Mouse (Mus musculus): ENCODE measurements around the gene Ptgir.

DNA sequence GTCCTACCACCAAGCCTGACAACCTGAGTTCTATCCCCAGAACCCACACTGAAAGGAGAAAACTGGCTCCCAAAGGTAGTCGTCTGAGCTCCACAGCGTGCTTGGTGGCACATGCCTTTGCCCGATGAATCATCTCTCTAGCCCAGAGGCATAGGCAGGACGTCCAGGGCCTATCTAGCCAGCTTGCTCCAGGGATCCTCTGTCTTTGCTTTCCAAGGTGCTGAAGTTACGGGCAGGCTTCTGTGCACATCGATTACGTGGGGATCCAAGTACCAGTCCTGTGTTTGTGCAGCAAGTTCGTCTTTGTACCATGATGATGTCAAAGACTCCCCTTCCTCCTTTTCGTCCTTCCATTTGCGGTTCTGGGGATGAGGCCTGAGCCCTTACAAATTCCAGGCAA lies 34.7 kb upstream of the Ptgir start:
- TF ChIP-seq GATA1 (IDR thresholded peaks at IDR 0.05; ENCODE audit: low read length), result no peak
- TF ChIP-seq TAL1 (IDR thresholded peaks at IDR 0.05; ENCODE audit: low read length), result no peak
